Mouse (Mus musculus): ENCODE results near the gene Krt87. TPM values are rescaled to one million over a fixed set of nuclear protein-coding genes. Genes with fewer than 3 reads are reported as not detected.

Krt87 gene
- polyA plus RNA-seq, 1 experiment: 0.57 TPM

- Histone ChIP-seq H3K27ac (ENCODE audit: control insufficient read depth, insufficient read depth, low read length) (no peak overlapping the region), H3K4me1 (replicated peaks; ENCODE audit: control insufficient read depth, insufficient read depth, low read length) (no peaks in the 10 kb centered on the region), H3K4me3 (ENCODE audit: control insufficient read depth, insufficient read depth, low read length) (no peak overlapping the region), H3K36me3 (ENCODE audit: control insufficient read depth, insufficient read depth, low read length) (no peaks in the 10 kb centered on the region), H3K27me3 (ENCODE audit: control insufficient read depth, insufficient read depth, low read length) (peaks cover 2% of the 10 kb centered on the region; the same call in 1 of the 2 replicates)
- TF ChIP-seq POLR2A (IDR thresholded peaks at IDR 0.05; ENCODE audit: control insufficient read depth, extremely low read depth, insufficient read depth, low read length, poor library complexity) (no peak), CTCF (IDR thresholded peaks at IDR 0.05; ENCODE audit: borderline replicate concordance, control insufficient read depth, extremely low read depth, insufficient read depth, low read length, poor library complexity) (no peak)
- 83% methylated on average over 4 of the region's 4 CpGs for WGBS
- DNase-seq: no peak
Observed at GRCm38 (mm10) chr15:101440837-101441236, 2.2 kb upstream of the Krt87 start.

GRCm38 (mm10) chr15:101436611-101437010 lies 2.0 kb downstream of the Krt87 start:
- H3K4me3 ChIP-seq (ENCODE audit: control insufficient read depth, insufficient read depth, low read length): no peak overlapping the region

GRCm38 (mm10) chr15:101424914-101425313 lies 13.7 kb downstream of the Krt87 start:
- no peak for TF ChIP-seq CTCF (IDR thresholded peaks at IDR 0.05; ENCODE audit: borderline replicate concordance, control insufficient read depth, extremely low read depth, insufficient read depth, low read length, poor library complexity)
- TF ChIP-seq POLR2A (IDR thresholded peaks at IDR 0.05; ENCODE audit: control insufficient read depth, extremely low read depth, insufficient read depth, low read length, poor library complexity): no peak
- Histone ChIP-seq H3K27ac (ENCODE audit: control insufficient read depth, insufficient read depth, low read length) (no peak overlapping the region), H3K27me3 (ENCODE audit: control insufficient read depth, insufficient read depth, low read length) (no peaks in the 10 kb centered on the region), H3K4me3 (ENCODE audit: control insufficient read depth, insufficient read depth, low read length) (no peak overlapping the region), H3K4me1 (replicated peaks; ENCODE audit: control insufficient read depth, insufficient read depth, low read length) (no peaks in the 10 kb centered on the region), H3K36me3 (ENCODE audit: control insufficient read depth, insufficient read depth, low read length) (no peaks in the 10 kb centered on the region)
- no peak for DNase-seq
- WGBS: 13% methylated on average over 5 of the region's 5 CpGs

More at GRCm38 (mm10) chr15:101436611-101437010, 2.0 kb downstream of the Krt87 start:
- Histone ChIP-seq H3K27ac (ENCODE audit: control insufficient read depth, insufficient read depth, low read length) (no peak overlapping the region), H3K4me1 (replicated peaks; ENCODE audit: control insufficient read depth, insufficient read depth, low read length) (no peaks in the 10 kb centered on the region), H3K27me3 (ENCODE audit: control insufficient read depth, insufficient read depth, low read length) (peaks cover 2% of the 10 kb centered on the region; the same call in 1 of the 2 replicates), H3K36me3 (ENCODE audit: control insufficient read depth, insufficient read depth, low read length) (no peaks in the 10 kb centered on the region)
- WGBS: 45% methylated on average over 7 of the region's 7 CpGs
- no peak for DNase-seq
- TF ChIP-seq CTCF (IDR thresholded peaks at IDR 0.05; ENCODE audit: borderline replicate concordance, control insufficient read depth, extremely low read depth, insufficient read depth, low read length, poor library complexity): no peak
- TF ChIP-seq POLR2A (IDR thresholded peaks at IDR 0.05; ENCODE audit: control insufficient read depth, extremely low read depth, insufficient read depth, low read length, poor library complexity): no peak

- 81% methylated on average over 6 of the region's 6 CpGs for WGBS
- H3K27ac ChIP-seq (ENCODE audit: control insufficient read depth, insufficient read depth, low read length): no peak overlapping the region
- no peaks in the 10 kb centered on the region for H3K36me3 ChIP-seq (ENCODE audit: control insufficient read depth, insufficient read depth, low read length)
- DNase-seq: no peak
- H3K4me3 ChIP-seq (ENCODE audit: control insufficient read depth, insufficient read depth, low read length): no peak overlapping the region
- TF ChIP-seq POLR2A (IDR thresholded peaks at IDR 0.05; ENCODE audit: control insufficient read depth, extremely low read depth, insufficient read depth, low read length, poor library complexity) (no peak), CTCF (IDR thresholded peaks at IDR 0.05; ENCODE audit: borderline replicate concordance, control insufficient read depth, extremely low read depth, insufficient read depth, low read length, poor library complexity) (no peak)
- H3K4me1 ChIP-seq (replicated peaks; ENCODE audit: control insufficient read depth, insufficient read depth, low read length): no peaks in the 10 kb centered on the region
- H3K27me3 ChIP-seq (ENCODE audit: control insufficient read depth, insufficient read depth, low read length): no peaks in the 10 kb centered on the region
Observed at GRCm38 (mm10) chr15:101420903-101421302, 17.7 kb downstream of the Krt87 start.

- H3K36me3 ChIP-seq (ENCODE audit: control insufficient read depth, insufficient read depth, low read length): no peaks in the 10 kb centered on the region
- peaks cover 7% of the 10 kb centered on the region; the same call in 1 of the 2 replicates for H3K4me1 ChIP-seq (replicated peaks; ENCODE audit: control insufficient read depth, insufficient read depth, low read length)
- H3K27me3 ChIP-seq (ENCODE audit: control insufficient read depth, insufficient read depth, low read length): no peaks in the 10 kb centered on the region
- WGBS: 70% methylated on average over 4 of the region's 4 CpGs
- no peak overlapping the region for H3K4me3 ChIP-seq (ENCODE audit: control insufficient read depth, insufficient read depth, low read length)
- TF ChIP-seq CTCF (IDR thresholded peaks at IDR 0.05; ENCODE audit: borderline replicate concordance, control insufficient read depth, extremely low read depth, insufficient read depth, low read length, poor library complexity) (no peak), POLR2A (IDR thresholded peaks at IDR 0.05; ENCODE audit: control insufficient read depth, extremely low read depth, insufficient read depth, low read length, poor library complexity) (no peak)
- DNase-seq: no peak
- no peak overlapping the region for H3K27ac ChIP-seq (ENCODE audit: control insufficient read depth, insufficient read depth, low read length)
Observed at GRCm38 (mm10) chr15:101418950-101419349, 19.7 kb downstream of the Krt87 start.

GRCm38 (mm10) chr15:101414807-101415565 lies 23.6 kb downstream of the Krt87 start:
- Histone ChIP-seq H3K4me1 (replicated peaks; ENCODE audit: control insufficient read depth, insufficient read depth, low read length) (peaks cover 7% of the 10 kb centered on the region; the same call in 1 of the 2 replicates), H3K4me3 (ENCODE audit: control insufficient read depth, insufficient read depth, low read length) (no peak overlapping the region), H3K27me3 (ENCODE audit: control insufficient read depth, insufficient read depth, low read length) (no peaks in the 10 kb centered on the region), H3K36me3 (ENCODE audit: control insufficient read depth, insufficient read depth, low read length) (no peaks in the 10 kb centered on the region), H3K27ac (ENCODE audit: control insufficient read depth, insufficient read depth, low read length) (no peak overlapping the region)
- no peak for TF ChIP-seq POLR2A (IDR thresholded peaks at IDR 0.05; ENCODE audit: control insufficient read depth, extremely low read depth, insufficient read depth, low read length, poor library complexity)
- TF ChIP-seq CTCF (IDR thresholded peaks at IDR 0.05; ENCODE audit: borderline replicate concordance, control insufficient read depth, extremely low read depth, insufficient read depth, low read length, poor library complexity): no peak
- no peak for DNase-seq
- 57% methylated on average over 11 of the region's 11 CpGs for WGBS
